Mouse (Mus musculus): ENCODE results near the gene Vsx1.

DNA sequence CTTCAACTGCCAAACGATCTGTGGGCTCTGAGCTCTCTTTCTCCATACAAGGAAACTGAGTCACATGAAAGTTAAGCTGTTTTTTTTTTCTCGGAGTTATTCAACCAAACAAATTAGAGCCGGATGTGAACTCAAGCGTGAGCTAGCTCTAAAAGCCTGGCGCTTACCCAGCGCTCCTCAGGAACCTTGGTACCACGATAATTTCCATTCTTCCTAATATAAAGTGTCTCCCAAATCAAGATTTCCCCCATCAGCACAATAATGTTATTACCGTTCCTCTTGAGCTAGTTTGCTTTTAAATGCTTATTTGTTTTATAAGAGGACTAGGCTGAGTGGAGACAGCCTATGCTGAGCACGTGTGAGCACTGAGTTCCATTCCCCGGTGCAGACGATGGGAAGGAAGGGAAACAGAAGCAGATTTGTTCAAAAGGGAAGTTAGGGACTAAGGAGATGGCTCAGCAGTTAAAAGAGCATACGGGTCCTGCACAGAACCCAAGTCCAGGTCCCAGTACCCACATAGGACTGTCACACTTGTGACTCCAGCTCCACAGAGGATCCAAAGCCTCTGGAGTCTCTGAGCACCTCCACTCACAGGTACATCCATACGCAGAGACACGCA lies 41.4 kb downstream of the Vsx1 start:
- TF ChIP-seq CTCF (IDR thresholded peaks at IDR 0.05; ENCODE audit: extremely low read depth, insufficient read depth, low read length) (no peak), POLR2A (IDR thresholded peaks at IDR 0.05; ENCODE audit: extremely low read depth, insufficient read depth, low read length) (no peak)
